Mouse (Mus musculus): Measurements from ENCODE around the gene Aqr.

Gene Aqr

DNA sequence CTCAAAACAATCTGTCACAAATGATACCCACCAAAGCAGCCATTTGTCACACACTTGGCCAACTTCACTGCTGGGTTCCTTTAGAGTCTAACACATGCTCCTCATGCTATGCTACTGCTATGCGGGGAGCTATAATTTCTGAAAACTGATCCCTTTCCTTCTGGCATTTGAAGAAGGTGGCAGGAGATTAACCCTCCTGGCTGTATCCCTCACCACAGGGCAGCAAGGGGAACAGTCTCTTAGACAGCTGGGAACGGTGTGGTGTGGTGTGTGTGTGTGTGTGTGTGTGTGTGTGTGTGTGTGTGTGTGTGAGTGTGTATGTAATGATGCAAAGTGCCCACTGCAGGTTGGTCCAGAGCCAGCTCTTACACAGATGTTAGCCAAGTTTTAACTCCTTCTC lies 51.0 kb downstream of the Aqr start:
- no peak for DNase-seq (ENCODE audit: low spot score)

DNA sequence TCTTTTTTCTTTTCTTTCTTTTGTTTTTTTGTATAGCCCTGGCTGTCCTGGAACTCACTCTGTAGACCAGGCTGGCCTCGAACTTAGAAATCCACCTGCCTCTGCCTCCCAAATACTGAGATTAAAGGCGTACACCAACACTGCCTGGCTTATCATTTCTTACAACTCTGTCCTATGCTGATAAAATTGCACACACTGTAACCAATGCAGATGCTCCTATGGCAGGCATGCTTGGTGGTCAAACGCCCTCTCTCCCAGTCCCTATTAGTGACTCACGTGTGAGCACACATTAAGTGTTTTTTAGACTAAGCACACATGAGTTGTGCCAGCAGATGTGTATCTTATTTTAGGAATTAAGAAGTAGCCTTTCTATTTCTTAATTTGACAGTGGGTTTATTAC lies 53.5 kb downstream of the Aqr start:
- no peak for DNase-seq (ENCODE audit: low spot score)

DNA sequence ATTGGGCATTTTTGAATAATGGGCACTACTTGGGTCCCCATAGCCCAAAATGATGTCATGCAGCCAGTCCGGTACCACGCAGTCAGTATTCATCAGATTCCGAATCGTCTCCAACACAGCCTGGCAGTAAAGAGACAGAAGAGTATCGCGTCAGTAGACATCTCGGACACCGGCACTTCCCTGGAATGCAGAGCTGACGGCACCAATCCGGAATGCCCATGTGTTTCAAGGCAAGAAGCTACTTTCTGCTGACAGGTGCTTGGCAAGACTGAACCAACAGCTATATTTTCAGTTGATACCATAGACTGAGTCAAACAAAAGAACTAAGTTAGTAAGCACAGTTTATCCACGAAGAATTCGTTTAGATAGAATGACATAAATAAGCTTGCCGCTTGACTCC lies 56.2 kb downstream of the Aqr start:
- DNase-seq (ENCODE audit: low spot score), result no peak

DNA sequence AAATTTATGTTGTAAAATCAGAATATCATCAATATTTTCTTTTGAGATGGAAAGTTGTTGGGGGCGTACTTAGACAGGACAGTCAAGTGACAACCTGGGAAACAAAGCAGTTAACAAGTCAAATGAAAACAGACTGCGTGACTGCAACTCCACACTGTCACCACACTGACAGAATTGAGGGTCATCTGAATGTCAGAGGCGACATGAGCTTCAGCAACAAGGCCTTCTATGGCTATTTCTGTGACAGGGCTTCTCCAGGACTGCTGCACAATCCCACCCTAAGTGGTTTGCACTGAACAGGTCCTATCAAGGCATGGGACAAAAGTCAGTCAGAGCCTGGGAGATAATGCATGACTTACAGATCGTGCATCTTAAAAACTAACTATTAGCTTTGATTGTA lies 63.5 kb downstream of the Aqr start:
- no peak for DNase-seq (ENCODE audit: low spot score)

DNA sequence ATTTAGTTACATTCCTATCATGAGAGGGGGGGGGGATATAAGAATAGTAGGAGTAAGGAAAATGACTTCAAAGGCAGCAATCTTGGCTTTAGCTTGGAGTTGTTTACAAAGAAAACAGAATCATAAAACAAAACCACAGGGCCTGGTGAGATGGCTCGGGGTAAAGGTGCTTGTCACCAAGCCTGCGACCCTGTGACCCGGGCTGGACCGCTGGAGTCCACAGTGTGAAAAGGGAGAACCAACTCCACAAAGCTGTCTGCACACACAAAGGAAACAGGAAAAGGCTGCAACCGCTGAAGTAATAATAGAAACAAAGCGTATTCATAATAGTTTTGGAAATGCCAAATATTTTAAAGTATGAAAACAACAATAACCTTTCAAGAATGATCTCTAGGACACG lies 67.4 kb downstream of the Aqr start:
- no peak for DNase-seq (ENCODE audit: low spot score)

DNA sequence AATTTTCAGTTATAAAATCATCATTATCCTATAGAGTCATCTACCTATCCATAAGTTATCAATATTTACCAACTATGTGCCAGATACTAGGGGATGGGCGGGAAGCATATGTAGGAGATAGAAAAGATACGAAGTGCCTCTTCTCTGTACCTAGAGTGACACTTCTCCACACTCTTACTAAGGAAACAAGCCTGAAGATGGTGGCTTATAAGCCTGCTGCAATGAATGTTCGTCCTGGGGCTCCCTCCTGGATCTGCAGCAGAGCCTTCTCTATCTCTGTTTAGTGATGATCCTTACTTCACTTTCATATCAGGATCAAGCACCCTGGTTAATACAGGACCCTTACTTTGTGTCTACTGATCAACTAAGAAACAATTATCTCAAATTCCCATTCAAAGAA lies 69.2 kb downstream of the Aqr start:
- DNase-seq (ENCODE audit: low spot score), result no peak

DNA sequence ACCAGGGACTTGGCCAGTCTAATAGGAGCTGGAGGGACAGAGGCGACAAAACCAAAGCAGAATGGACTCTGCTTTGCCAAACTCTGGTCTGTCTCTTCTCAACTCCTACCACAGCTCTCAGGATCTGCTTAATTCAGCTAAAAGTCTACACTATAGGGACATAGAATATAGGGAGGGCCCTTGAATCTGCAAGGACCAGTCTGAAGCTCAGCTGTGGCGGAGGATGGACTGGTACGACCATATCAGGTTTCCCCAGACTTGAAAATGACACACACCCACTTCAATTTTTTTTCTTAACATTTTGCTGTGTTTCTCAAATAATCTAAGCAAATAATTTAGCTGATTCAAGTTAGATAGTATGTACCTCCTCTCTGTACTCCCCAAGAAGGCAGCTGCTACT lies 69.6 kb downstream of the Aqr start:
- DNase-seq (ENCODE audit: low spot score), result no peak

DNA sequence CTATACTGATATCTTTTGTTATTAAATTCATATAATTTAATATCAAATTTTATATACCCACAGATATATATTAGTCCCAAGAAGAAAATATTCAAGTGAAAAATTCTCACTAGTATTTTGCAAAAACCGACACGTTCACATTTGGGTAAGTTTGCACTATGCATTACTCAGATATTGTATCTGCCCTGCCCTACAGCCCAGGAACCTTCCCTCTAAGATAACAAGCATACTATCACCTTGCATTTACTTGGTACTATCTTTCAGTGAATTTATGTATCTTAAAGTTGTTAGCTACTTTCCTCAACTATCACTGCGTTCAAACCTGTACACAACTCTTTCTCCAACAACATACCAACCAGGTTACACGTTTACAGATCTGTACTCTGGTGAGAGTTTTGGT lies 71.3 kb downstream of the Aqr start:
- no peak for DNase-seq (ENCODE audit: low spot score)

DNA sequence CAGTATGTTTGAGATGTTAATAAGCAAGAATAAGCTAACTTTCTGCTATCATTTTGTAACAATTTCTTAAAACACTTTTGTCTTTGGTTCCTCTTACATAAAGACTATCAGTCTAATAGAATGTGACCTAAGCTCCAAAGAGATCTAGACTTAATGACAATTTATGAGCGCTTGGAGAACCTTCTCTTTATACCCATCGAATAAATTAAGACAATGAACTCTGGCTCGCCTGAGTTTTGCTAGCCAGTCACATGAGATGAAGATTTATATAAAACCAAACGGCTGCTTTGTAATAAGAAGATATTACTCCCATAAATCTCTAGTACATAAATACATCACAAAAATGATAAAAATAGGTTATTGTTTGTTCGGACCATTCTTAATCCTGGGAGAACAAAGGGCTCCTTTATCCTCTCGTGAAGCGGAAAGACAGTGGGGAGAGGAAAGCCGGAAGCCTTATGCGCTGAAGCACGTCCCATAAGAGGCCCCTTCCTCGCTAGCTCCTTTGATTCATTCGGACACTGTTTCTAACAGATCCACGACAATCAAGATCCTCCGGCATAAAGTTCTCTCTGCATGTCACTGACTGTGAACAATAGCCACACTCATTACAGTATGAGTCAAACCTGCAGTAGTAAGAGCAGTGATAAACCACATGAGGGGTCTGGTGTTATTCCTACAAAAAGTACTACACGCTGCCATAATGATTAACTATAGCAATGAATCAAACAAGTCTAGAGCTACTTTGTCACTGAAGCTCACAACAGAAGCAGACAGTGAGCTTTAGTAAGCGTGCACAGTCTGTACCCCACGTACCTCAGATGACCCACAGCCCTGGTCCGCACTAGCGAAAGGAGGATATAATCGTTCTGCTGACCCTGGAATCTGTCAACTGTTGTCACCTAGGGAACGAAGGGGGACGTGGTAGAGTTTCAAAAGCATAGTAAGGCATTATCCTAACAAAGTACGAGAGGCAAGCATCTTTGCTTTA lies 79.2 kb downstream of the Aqr start:
- no peak for DNase-seq (ENCODE audit: low spot score)

DNA sequence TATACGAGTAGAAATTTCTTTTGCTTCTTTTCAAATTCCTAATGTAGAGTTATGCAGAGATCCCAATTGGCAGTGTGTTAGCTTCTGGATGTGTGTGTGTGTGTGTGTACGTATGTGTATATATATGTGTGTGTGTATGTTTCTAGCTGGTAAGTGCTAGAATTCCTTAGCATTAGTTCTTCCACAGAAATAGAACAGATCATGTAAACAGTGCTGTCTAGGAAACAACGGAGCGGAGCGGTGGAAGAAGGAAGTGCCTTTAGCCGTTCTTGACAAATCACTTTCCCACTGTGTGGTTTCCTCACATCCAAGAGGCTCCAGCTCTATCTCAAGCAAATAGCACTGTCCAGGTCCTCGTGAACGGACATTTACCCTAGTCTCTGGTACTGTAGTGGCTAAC lies 80.4 kb downstream of the Aqr start:
- DNase-seq (ENCODE audit: low spot score), result no peak

DNA sequence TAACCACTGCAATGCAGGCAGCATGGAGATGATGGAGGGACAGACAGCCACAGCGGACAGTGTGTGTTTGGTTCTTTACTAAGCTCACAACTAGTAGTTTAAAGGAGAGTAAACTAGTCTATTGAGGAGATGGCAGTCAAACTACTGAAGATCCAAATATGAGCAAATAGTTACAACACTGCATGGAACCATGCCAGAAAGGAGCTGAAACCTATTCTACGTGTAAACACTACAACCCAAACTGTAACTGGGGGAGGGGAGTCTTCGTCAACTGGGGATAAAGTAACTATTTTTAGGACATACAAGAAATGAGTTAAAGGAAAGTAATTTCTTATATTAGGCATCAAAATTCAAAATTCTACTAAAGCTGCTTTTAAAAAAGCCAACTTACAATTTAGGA lies 84.4 kb downstream of the Aqr start:
- peak; percentile 65 for DNase-seq (ENCODE audit: low spot score)

DNA sequence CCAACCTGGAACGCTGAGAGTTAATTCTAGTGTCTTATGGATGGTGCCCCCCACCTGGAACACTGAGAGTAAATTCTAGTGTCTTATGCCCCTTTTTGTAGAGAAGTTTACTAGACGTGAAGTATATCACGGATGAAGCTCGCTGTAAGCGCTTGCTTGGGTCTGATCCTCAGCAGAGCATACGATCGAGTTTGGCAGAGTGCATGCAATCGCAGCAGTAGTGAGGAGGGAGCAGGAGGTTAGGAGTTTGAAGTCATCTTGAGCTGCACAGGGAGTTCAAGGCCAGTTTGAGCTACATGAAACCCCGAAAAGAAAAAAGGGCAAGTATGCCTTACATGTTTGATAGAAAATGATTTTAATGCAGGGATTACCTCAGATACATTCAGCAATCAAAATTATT lies 86.0 kb downstream of the Aqr start:
- DNase-seq (ENCODE audit: low spot score), result no peak

DNA sequence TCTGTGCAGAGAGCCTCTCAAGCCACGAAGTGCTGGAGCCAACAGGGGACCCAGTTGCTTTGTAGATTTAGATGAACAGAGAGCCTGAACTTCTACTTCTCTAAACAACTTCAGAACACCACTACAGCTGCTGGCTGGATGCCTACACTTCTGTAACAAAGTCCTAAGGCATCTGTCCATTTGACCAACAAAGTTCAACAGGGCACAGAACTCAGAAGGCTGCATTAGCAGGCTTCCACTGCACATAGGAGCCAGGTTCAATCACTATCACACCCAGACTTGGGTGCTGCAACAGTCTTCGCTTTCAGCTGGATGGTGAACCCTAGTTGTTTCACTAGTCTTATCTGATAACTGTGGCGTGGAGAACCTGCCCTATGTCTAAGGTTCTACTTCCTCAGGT lies 87.0 kb downstream of the Aqr start:
- peak; percentile 6 for DNase-seq (ENCODE audit: low spot score)

DNA sequence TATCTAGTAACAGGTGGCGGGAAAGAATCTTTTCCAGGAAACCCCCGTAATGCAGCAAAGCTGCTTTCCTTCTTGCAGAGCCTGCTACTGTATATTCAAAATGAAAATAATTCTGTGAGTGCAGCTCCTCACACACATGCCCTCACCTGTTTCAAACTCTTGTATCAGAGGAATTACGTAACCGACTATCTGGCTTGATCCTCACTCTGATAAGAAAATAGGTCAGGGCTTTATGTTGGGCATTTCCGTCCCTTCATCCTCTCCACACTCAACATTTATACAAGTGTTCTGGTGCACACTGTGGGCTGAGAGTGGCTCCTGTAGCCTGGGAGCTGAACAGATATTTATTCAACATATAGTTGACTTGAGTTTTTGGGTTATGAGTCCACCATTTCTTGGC lies 87.7 kb downstream of the Aqr start:
- DNase-seq (ENCODE audit: low spot score), result no peak

DNA sequence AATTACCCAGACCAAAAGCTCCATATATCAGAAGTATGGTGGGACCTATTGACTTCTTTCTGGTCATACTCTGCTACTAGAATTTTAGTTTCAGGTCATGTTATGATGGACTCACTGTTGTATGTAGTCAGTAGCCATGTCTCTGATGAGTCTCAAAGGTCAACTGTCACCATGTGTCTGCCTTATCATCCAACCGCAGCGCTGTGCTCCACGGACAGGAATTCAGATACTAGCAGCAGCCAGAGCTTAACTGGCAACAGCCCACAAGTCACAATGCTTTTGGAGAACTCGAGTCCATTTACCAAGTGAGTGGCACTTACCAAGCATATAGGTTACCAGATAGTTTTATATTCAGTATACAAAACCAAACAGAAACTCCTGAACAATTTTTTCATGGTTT lies 89.2 kb downstream of the Aqr start:
- DNase-seq (ENCODE audit: low spot score), result no peak

DNA sequence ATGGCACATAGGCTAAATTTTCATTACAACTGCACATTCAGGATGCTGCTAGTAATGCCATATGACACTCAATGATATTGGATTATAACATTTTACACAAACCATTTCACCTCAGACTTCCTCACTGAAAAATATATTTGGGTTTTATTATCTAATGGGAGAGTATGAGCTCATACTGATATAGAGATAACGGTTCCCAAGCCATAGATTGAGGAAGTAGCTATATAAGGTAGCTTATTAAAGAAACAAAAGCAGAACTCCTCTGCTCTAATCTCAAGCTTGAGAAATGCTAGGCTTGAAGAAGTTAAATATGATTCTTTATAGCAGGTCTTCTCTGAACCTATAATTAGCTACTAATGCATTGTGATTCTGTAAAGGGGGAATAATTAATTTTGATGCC lies 90.3 kb downstream of the Aqr start:
- DNase-seq (ENCODE audit: low spot score), result no peak

DNA sequence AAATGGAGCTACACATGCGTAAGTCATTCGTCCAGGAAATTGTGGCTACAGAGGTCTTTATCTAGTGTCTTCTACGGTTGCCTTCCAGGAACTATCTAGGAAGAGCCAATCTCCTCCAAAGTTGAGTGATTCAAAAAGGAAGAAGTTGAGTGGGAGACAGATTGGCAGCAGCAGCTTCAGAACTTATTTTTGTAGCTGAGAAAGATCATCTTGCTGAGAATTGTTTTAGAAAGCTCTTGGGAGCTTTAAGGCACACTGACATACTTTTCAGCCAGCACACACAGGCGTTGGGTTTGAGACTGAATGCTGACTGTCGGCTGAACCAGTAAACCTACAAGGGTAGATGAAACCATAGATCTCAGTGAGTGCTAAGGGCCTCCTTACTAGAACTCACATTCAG lies 91.5 kb downstream of the Aqr start:
- no peak for DNase-seq (ENCODE audit: low spot score)

DNA sequence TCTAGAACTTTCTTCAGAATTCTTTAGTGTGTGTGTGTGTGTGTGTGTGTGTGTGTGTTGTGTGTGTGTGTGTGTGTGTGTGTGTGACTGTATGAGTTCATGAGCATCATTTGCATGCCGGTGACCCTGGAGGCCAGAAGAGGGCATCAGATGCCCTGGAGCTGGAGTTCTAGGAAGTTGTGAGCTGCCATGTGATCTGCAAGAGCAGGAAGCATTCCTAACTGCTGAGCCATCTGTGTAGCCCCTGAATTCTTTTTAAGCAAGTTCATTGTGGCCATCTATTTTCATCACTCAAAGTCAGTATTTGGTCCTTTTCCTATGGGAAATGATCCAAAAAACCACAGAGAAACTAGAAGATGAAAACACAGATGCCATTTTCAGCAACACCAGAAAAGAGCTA lies 92.1 kb downstream of the Aqr start:
- no peak for DNase-seq (ENCODE audit: low spot score)

DNA sequence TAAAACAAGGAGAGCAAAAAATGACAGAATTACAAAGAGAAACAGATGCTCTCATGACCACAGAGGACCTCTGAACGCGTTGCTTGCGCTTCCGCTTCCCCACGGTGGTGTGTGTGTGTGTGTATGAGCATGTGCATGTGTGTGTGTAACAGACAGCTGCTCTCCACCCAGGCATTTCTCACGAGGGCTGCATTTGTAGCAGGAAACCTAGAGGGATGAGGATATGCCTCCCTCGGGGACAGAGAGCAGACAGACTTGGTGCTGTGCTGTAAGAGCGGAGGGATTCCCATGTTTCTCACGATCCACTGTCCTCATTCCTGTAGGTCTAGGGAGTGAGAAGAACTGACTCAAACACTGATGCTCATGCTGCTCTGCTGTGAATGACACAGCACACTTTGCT lies 93.2 kb downstream of the Aqr start:
- no peak for DNase-seq (ENCODE audit: low spot score)

DNA sequence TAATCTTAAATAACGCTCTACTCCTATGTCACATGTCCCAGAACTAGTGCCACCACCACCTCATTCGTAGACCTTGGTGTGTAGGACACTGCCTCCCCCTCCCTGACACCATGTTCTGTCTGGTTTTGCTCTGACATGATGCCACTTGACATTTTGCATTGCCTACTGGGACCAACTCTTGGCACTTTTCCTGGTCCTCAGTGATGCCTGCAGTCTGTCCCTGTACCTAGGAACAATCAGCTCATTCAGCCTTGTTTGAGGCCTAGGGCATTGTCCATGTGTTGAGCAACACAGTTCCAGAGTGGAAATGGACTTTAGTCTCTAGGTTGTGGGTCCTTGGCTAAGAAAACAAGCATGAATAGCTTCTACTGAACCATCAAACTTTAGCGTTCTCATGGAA lies 97.0 kb downstream of the Aqr start:
- DNase-seq (ENCODE audit: low spot score), result peak; percentile 9

DNA sequence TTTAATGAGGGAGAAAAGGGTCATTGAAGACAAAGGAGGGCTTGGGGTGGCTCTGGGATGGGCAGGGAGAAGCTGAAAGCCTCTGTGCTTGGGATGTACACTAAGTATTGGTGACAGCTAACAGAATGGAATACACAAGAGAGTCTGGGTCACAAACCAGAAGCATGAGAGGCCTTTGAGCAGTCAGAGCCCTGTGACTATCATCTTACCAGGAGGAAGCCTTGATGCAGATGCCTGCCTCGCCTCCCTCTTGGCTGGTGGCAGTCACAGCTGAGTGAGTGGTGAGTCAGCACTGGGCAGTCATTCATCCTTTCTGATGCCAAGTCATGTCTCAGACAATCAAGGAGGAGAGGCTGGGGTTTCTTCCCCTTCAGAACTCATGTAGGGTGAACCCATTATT lies 99.6 kb downstream of the Aqr start:
- peak; percentile 65 for DNase-seq (ENCODE audit: low spot score)

DNA sequence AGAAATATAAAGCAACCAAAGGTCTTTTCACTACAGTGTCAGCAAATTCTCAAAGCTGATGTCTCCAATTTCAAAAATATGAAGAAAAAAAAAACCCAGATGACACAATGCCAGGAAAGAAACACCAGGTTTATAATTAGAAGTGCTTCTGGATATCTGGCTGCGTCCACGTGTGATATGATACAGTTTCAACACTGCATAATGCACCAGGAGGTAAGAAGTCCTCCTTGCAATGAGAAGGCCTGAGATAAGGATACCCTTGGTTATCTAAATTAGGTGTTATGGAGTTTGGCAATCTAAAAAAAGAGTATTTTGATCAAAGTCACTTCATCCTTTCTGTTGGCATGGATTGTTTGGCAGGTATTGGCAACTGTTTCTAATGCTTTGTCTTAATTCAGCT lies 114.9 kb downstream of the Aqr start:
- DNase-seq (ENCODE audit: low spot score), result no peak

DNA sequence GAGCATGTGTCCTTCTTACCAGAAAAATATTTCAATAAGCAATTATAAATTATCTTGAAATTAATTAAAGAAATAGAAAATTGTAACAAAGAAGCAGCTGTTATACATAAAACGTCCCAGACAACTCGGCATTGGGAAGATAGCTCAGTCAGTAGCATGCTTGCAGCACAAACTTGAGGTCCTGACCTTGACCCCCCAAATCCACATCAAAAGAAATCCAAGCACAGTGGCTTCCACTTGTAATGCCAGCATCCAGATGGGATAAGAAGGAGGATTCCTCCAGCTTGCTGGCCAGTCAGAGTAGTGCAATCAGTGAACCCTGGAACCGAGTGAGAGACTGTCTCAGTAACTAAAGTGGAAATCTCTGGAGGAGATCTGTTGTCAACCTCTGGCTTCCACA lies 120.6 kb downstream of the Aqr start:
- DNase-seq (ENCODE audit: low spot score), result no peak

DNA sequence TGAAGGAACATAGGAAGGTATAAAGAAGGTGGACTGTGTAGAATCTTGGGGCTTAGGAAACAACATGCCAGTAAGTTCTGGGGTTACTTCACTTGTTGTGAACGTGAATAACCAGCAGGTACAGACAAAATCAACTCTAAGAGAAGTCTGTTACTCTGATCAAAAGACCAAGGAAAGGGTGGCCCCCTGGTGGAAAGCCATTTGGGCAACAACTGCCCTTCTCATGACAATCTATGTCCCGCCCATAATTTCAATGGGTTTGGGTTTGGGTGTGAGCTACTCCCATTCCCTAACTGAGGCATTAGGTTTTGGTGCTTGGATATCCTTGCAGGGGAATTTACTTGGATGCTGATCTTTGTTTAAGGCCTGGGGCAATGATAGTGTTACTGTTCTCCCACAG lies 122.8 kb downstream of the Aqr start:
- DNase-seq (ENCODE audit: low spot score), result no peak
